ENCODE assay signal across 8 mouse cellular contexts in genomic region chr2:30132801-30133612, GRCm38 (mm10). TPM values are rescaled to one million over a fixed set of nuclear protein-coding genes. Genes with fewer than 3 reads are reported as not detected.
DNase-seq lines count a peak whose midpoint lies in the region; ATAC-seq lines count a peak whose summit lies in the region.

No protein-coding gene starts in this region.

- H3K36me3 ChIP-seq in embryonic facial prominence, embryonic 12.5 days, result peaks cover 23% of the 10 kb centered on the region
- peaks cover 32% of the 10 kb centered on the region for H3K36me3 ChIP-seq in limb, embryonic 10.5 days
- H3K36me3 ChIP-seq in midbrain, embryonic 12.5 days, result peaks cover 19% of the 10 kb centered on the region

- intact Hi-C loops in heart, postnatal 25 days (cut with DNase I), result no loop called here
- intact Hi-C loops in heart, postnatal 10 days (cut with DNase I), result loop anchor here (1.0 to 2.0 kb wide), 2 partner anchors 9 to 30 kb away; partner anchors contain the start of gene Zer1

- no peaks in the 10 kb centered on the region for H3K27me3 ChIP-seq in embryonic facial prominence, embryonic 12.5 days
- H3K27me3 ChIP-seq in limb, embryonic 10.5 days (ENCODE audit: low read depth, poor library complexity, severe bottlenecking), result no peaks in the 10 kb centered on the region
- no peaks in the 10 kb centered on the region for H3K27me3 ChIP-seq in midbrain, embryonic 12.5 days

- no peaks in the 10 kb centered on the region for H3K9me3 ChIP-seq in embryonic facial prominence, embryonic 12.5 days
- no peaks in the 10 kb centered on the region for H3K9me3 ChIP-seq in limb, embryonic 10.5 days (replicated peaks)
- H3K9me3 ChIP-seq in midbrain, embryonic 12.5 days, result no peaks in the 10 kb centered on the region

- H3K4me1 ChIP-seq in embryonic facial prominence, embryonic 12.5 days, result peaks cover 20% of the 10 kb centered on the region
- H3K4me1 ChIP-seq in limb, embryonic 10.5 days, result peaks cover 27% of the 10 kb centered on the region
- H3K4me1 ChIP-seq in midbrain, embryonic 12.5 days, result peaks cover 20% of the 10 kb centered on the region

- peak overlapping the region; percentile 87 for H3K4me3 ChIP-seq in embryonic facial prominence, embryonic 12.5 days
- H3K4me3 ChIP-seq in limb, embryonic 10.5 days, result peak overlapping the region; percentile 88
- H3K4me3 ChIP-seq in midbrain, embryonic 12.5 days, result peak overlapping the region; percentile 90

- peak overlapping the region; percentile 81 for H3K27ac ChIP-seq in embryonic facial prominence, embryonic 12.5 days
- peak overlapping the region; percentile 88 for H3K27ac ChIP-seq in limb, embryonic 10.5 days
- H3K27ac ChIP-seq in midbrain, embryonic 12.5 days (replicated peaks), result peak overlapping the region; percentile 77; the same call in 1 of the 2 replicates

- peak overlapping the region; percentile 86 for H3K9ac ChIP-seq in embryonic facial prominence, embryonic 12.5 days
- peak overlapping the region; percentile 87; the same call in 1 of the 2 replicates for H3K9ac ChIP-seq in midbrain, embryonic 12.5 days (replicated peaks)

- H3K4me2 ChIP-seq in embryonic facial prominence, embryonic 12.5 days (replicated peaks), result peak overlapping the region; percentile 95
- peak overlapping the region; percentile 94 for H3K4me2 ChIP-seq in midbrain, embryonic 12.5 days (replicated peaks)

- DNase-seq in heart, adult 11 months, result peak; percentile 95
- no peak for DNase-seq in heart, postnatal 25 days (ENCODE audit: low spot score)
- DNase-seq in heart, postnatal 10 days, result peak; percentile 49 to 52
- DNase-seq in limb, embryonic 10.5 days (ENCODE audit: low spot score), result no peak
- no peak for DNase-seq in frontal cortex, postnatal 36 days (ENCODE audit: low spot score in 2 of 2)
- DNase-seq in right cerebral cortex, adult 18-20 months, result no peak

- WGBS in embryonic facial prominence, embryonic 12.5 days, result 13% methylated on average over 16 of the region's 16 CpGs
- 34% methylated on average over 16 of the region's 16 CpGs for WGBS in limb, embryonic 10.5 days
- 28% methylated on average over 16 of the region's 16 CpGs for WGBS in midbrain, embryonic 12.5 days

- no peak for ATAC-seq in embryonic facial prominence, embryonic 12.5 days (ENCODE audit: insufficient number of reproducible peaks, insufficient read depth, low FRiP score, low TSS enrichment)
- no peak for ATAC-seq in midbrain, embryonic 12.5 days (ENCODE audit: low FRiP score, low read depth)

RNA-seq across cellular contexts. Expression of gene Tbc1d13, which starts 0.5 kb away (rescaled TPM):
- total RNA-seq in heart, postnatal 25 days (2021), result 10 to 100 TPM; 19.9 to 23.0 TPM
- polyA plus RNA-seq in embryonic facial prominence, embryonic 12.5 days (2016; fragmentation: Nextera tagmentation; extraction: Ambion mirVana), result 10.7 and 11.0 TPM in 2 replicates
- 10 to 100 TPM; 19.7 to 24.1 TPM for total RNA-seq in heart, postnatal 10 days (2021)
- polyA plus RNA-seq in limb, embryonic 10.5 days (2016; fragmentation: Nextera tagmentation; extraction: Ambion mirVana), result 6.8 and 8.1 TPM in 2 replicates
- 11.2 and 12.9 TPM in 2 replicates for polyA plus RNA-seq in midbrain, embryonic 12.5 days (2016; fragmentation: Nextera tagmentation; extraction: Ambion mirVana)

RNA-seq across cellular contexts. Expression of gene Zer1, which starts 8.6 kb away (rescaled TPM):
- 10 to 100 TPM; 23.5 to 26.7 TPM for total RNA-seq in heart, postnatal 25 days (2021)
- 11.6 and 12.2 TPM in 2 replicates for polyA plus RNA-seq in embryonic facial prominence, embryonic 12.5 days (2016; fragmentation: Nextera tagmentation; extraction: Ambion mirVana)
- total RNA-seq in heart, postnatal 10 days (2021), result 10 to 100 TPM; 25.7 to 26.7 TPM
- 6.5 and 9.3 TPM in 2 replicates for polyA plus RNA-seq in limb, embryonic 10.5 days (2016; fragmentation: Nextera tagmentation; extraction: Ambion mirVana)
- 11.6 and 11.7 TPM in 2 replicates for polyA plus RNA-seq in midbrain, embryonic 12.5 days (2016; fragmentation: Nextera tagmentation; extraction: Ambion mirVana)

RNA-seq across cellular contexts. Expression of gene Endog, which starts 38.3 kb away (rescaled TPM):
- 100 to 1,000 TPM in 1 of 2 experiments, 10 to 100 TPM in 1; 93.8 to 100 TPM for total RNA-seq in heart, postnatal 25 days (2021)
- 18.5 TPM in 2 replicates for polyA plus RNA-seq in embryonic facial prominence, embryonic 12.5 days (2016; fragmentation: Nextera tagmentation; extraction: Ambion mirVana)
- total RNA-seq in heart, postnatal 10 days (2021), result 10 to 100 TPM; 59.1 to 60.2 TPM
- polyA plus RNA-seq in limb, embryonic 10.5 days (2016; fragmentation: Nextera tagmentation; extraction: Ambion mirVana), result 15.2 and 19.5 TPM in 2 replicates
- polyA plus RNA-seq in midbrain, embryonic 12.5 days (2016; fragmentation: Nextera tagmentation; extraction: Ambion mirVana), result 13.9 and 14.2 TPM in 2 replicates

RNA-seq across cellular contexts. Expression of gene Zdhhc12, which starts 39.6 kb away (rescaled TPM):
- 1 to 10 TPM; 3.9 to 4.7 TPM for total RNA-seq in heart, postnatal 25 days (2021)
- polyA plus RNA-seq in embryonic facial prominence, embryonic 12.5 days (2016; fragmentation: Nextera tagmentation; extraction: Ambion mirVana), result 26.8 and 27.7 TPM in 2 replicates
- 1 to 10 TPM; 7.5 to 7.8 TPM for total RNA-seq in heart, postnatal 10 days (2021)
- polyA plus RNA-seq in limb, embryonic 10.5 days (2016; fragmentation: Nextera tagmentation; extraction: Ambion mirVana), result 35.6 and 37.2 TPM in 2 replicates
- 22.8 and 23.9 TPM in 2 replicates for polyA plus RNA-seq in midbrain, embryonic 12.5 days (2016; fragmentation: Nextera tagmentation; extraction: Ambion mirVana)

RNA-seq across cellular contexts. Expression of gene Spout1, which starts 45.3 kb away (rescaled TPM):
- 1 to 10 TPM; 4.5 to 6.1 TPM for total RNA-seq in heart, postnatal 25 days (2021)
- 87.1 and 90.3 TPM in 2 replicates for polyA plus RNA-seq in embryonic facial prominence, embryonic 12.5 days (2016; fragmentation: Nextera tagmentation; extraction: Ambion mirVana)
- total RNA-seq in heart, postnatal 10 days (2021), result 1 to 10 TPM; 7.0 to 7.1 TPM
- 104 and 107 TPM in 2 replicates for polyA plus RNA-seq in limb, embryonic 10.5 days (2016; fragmentation: Nextera tagmentation; extraction: Ambion mirVana)
- polyA plus RNA-seq in midbrain, embryonic 12.5 days (2016; fragmentation: Nextera tagmentation; extraction: Ambion mirVana), result 60.4 and 64.0 TPM in 2 replicates

Comparison
In these comparisons a context has a peak if more than half of its experiments do, and no peak if none do; other contexts are left out.
1. DNase-seq: peak in heart, adult 11 months (single experiment) and heart, postnatal 10 days (2 of 2); none in heart, postnatal 25 days (single experiment), limb, embryonic 10.5 days (single experiment), frontal cortex, postnatal 36 days (0 of 2) and right cerebral cortex, adult 18-20 months (single experiment).
2. Peak in every context shown above with its lines, with median percentiles within 50 percentile points of each other: H3K27ac ChIP-seq and H3K4me3 ChIP-seq.